Mouse (Mus musculus) midbrain, embryonic 10.5 days (tissue): ENCODE results near the gene Trim31. TPM values are rescaled to one million over a fixed set of nuclear protein-coding genes. Genes with fewer than 3 reads are reported as not detected.

Source experiments
- DNase-seq: peaks from one replicate; pipeline ENCODE4 v3.0.0-alpha.2; 2017; ENCODE audit warnings: low spot score
- H3K27ac ChIP-seq: fragments of 300-500 bp; sonication (generic); replicated peaks from 2 replicates; pipeline ENCODE4 v1.5.1; 2016; ENCODE audit warnings: mild to moderate bottlenecking
- H3K27me3 ChIP-seq: fragments of 300-500 bp; sonication (generic); 2 replicates; pipeline ENCODE4 v1.6.1; 2016; ENCODE audit warnings: low read depth, mild to moderate bottlenecking; ENCODE audit not compliant: poor library complexity, severe bottlenecking
- H3K36me3 ChIP-seq: fragments of 300-500 bp; sonication (generic); 2 replicates; pipeline ENCODE4 v1.6.1; 2016; ENCODE audit warnings: mild to moderate bottlenecking, moderate library complexity
- H3K4me1 ChIP-seq: fragments of 300-500 bp; sonication (generic); 2 replicates; pipeline ENCODE4 v1.6.1; 2016
- H3K4me3 ChIP-seq: fragments of 300-500 bp; sonication (generic); 2 replicates; pipeline ENCODE4 v1.5.1; 2016; ENCODE audit warnings: mild to moderate bottlenecking, moderate library complexity
- H3K9me3 ChIP-seq: fragments of 300-500 bp; sonication (generic); replicated peaks from 2 replicates; pipeline ENCODE4 v1.6.1; 2016; ENCODE audit warnings: mild to moderate bottlenecking
- WGBS: fragments of 180-500 bp; shearing (Covaris S2); methylation state at CpG from one replicate; pipeline ENCODE4 v1.1.7; 2016; 5-methylcytosine and 5-hydroxymethylcytosine counted together
- polyA plus RNA-seq: library from polyadenylated mRNA; unstranded; fragments of >200 nt; fragmentation: Nextera tagmentation; extraction: Ambion mirVana; gene quantifications from 2 replicates; pipeline ENCODE4 v1.2.1, GENCODE M21; 2016

Gene Trim31
- polyA plus RNA-seq, 1 experiment from 2014 or later, result not detected

DNA sequence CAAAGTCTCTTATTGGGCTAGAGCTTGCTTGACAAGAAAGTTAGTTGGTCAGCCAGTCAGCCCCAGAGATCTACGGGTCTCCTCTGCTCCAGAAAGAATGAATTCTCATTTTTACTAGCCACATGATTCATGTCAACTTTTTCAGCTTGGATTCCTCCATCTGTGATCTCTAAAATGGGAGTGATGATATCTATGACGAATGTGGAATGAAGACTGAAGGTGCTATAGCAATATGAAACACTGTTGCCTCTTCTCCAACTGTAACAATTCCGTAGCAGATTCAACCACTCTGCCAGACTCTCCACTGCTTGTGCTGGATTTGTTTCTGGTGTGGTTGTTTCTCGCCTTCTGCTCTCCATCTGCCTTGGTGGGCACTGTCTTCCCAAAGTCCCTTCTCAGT is 33.2 kb downstream of the Trim31 start:
- no peaks in the 10 kb centered on the region for H3K9me3 ChIP-seq
- H3K4me3 ChIP-seq, result no peak overlapping the region
- H3K27ac ChIP-seq, result no peak overlapping the region
- H3K27me3 ChIP-seq, result no peaks in the 10 kb centered on the region
- 82% methylated on average over 4 of the region's 4 CpGs for WGBS
- no peaks in the 10 kb centered on the region for H3K4me1 ChIP-seq
- no peaks in the 10 kb centered on the region for H3K36me3 ChIP-seq
- no peak for DNase-seq

DNA sequence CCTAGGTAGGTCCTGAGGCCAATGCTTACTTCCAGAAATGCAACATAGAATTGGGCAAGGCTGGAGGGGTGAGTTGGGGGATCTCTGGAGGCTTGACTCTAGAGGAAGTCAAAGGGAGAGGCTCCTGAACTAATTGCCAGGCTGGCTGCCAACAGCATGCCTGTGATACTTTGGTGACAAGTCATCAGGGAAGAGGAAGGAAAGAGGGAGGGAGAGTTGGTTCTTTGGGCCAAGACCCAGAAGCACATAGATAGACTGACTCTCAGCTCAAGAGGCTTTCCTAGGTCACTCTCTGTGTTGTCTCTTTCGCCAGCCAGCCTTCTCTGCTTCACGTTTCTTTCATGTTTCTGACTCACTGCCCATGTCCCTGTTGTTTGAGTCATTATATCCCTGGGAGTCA is 33.9 kb downstream of the Trim31 start:
- Histone ChIP-seq H3K27ac (no peak overlapping the region), H3K4me3 (no peak overlapping the region), H3K27me3 (no peaks in the 10 kb centered on the region), H3K4me1 (no peaks in the 10 kb centered on the region), H3K36me3 (no peaks in the 10 kb centered on the region), H3K9me3 (no peaks in the 10 kb centered on the region)
- no peak for DNase-seq
- 76% methylated on average over 2 of the region's 2 CpGs for WGBS

DNA sequence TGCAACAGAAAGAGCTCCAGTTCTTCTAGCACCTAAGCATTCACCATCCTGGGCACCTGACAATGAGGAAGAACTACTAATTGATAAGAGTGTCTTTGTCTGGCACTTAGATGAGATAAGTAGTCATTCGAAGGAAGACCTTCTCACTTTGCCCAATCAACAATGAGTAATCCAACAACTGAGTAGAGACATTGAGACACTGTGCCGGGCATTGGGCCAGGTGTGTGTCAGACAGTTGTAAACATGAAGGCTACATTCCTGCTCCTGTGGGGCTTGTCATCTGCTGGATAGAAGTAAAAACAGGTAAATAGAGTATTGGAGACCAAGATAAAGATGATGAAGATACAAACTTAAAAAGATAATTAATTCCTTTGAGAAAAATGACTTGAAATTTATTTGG is 40.1 kb downstream of the Trim31 start:
- Histone ChIP-seq H3K9me3 (no peaks in the 10 kb centered on the region), H3K27ac (no peak overlapping the region), H3K4me1 (peaks cover 6% of the 10 kb centered on the region), H3K36me3 (no peaks in the 10 kb centered on the region), H3K27me3 (peaks cover 32% of the 10 kb centered on the region), H3K4me3 (no peak overlapping the region)
- 93% methylated on average over 2 of the region's 2 CpGs for WGBS
- no peak for DNase-seq

DNA sequence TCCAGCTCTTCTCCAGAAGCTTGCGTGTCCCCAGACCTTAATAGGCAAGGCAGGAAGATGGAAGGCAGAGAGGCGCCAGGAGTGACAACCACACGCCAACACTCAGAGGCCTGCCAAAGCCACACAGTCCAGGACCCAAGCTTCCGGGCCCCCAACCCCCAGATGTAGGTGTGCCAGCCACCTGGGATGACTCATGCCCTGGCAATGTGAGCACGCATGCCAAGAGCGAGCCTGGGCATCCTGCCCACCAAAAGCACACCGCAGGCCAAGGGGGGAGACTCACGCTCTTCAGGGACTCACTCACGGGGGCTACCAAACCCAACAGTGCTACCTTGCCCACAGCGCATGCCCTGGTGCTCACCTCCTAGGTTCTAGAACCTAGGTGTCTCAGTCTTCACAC is 44.5 kb downstream of the Trim31 start:
- peak overlapping the region; percentile 54 for H3K4me3 ChIP-seq
- no peaks in the 10 kb centered on the region for H3K36me3 ChIP-seq
- DNase-seq, result no peak
- whole genome bisulfite sequencing, result 59% methylated on average over 10 of the region's 10 CpGs
- H3K27me3 ChIP-seq, result peaks cover 72% of the 10 kb centered on the region
- H3K4me1 ChIP-seq, result peaks cover 26% of the 10 kb centered on the region
- H3K9me3 ChIP-seq, result no peaks in the 10 kb centered on the region
- H3K27ac ChIP-seq, result no peak overlapping the region

DNA sequence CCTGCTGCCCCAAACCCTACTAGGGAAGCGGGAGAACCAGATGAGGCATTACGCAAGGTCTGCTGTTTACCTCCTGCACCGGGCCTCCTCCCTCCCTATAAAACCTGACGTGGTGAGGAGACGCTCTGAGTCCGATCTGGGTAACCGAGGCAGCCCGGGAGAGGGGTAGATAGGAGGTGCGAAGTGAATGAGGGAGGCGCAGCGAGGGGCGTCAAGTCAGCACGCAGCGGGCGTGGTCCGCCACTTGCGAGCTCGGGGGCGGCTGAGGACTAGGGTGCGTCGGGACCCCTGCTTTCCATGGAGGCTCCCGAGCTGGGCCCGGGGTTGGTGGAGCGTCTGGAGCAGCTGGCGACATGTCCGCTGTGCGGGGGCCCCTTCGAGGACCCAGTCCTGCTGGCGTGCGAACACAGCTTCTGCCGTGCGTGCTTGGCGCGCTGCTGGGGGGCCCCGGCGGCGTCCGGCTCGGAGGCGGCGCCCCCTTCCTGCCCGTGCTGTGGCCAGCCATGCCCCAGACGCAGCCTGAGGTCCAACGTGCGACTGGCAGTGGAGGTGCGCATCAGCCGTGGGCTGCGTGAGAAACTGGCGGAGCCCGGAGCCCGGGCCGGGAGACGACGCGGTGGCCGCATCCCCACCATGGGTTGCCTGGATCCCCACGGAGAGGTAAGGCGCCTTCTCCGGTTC is 45.0 kb downstream of the Trim31 start, which contains the start of gene Rnf39:
Rnf39 (plus strand) TSS at position 128 of the 681 bp plus-strand sequence.
- WGBS, result 4% methylated on average over 59 of the region's 59 CpGs
- peaks cover 72% of the 10 kb centered on the region for H3K27me3 ChIP-seq
- no peaks in the 10 kb centered on the region for H3K36me3 ChIP-seq
- peak within 1 kb of the TSS; percentile 54 for H3K4me3 ChIP-seq
- peak; percentile 28 for DNase-seq
- peak within 1 kb of the TSS; percentile 38; the same call in 1 of the 2 replicates for H3K27ac ChIP-seq
- peaks cover 30% of the 10 kb centered on the region for H3K4me1 ChIP-seq
- no peaks in the 10 kb centered on the region for H3K9me3 ChIP-seq

DNA sequence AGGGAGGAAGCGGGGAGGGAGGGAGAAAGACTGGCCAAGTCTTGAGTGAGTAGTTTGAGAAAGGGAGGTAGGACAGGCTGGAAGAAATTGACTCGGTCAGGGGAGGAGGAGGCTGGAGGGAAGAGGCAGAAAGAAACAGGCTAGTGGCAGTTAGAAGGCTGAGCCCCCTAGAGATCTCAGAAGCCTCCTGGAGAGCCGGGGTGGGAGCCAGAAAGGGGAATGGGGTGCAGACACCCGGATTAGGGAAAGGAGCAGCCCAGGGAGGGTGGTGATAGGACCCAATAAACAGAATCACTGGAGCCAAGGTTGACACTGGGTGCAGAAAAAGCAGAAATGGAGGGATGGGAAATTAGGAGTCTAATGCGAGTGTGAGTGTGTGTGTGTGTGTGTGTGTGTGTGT is 45.8 kb downstream of the Trim31 start:
- peak overlapping the region; percentile 54; the same call in 1 of the 2 replicates for H3K4me3 ChIP-seq
- WGBS, result 25% methylated on average over 5 of the region's 5 CpGs
- peaks cover 78% of the 10 kb centered on the region for H3K27me3 ChIP-seq
- H3K36me3 ChIP-seq, result peaks cover 5% of the 10 kb centered on the region
- no peaks in the 10 kb centered on the region for H3K9me3 ChIP-seq
- no peak overlapping the region for H3K27ac ChIP-seq
- H3K4me1 ChIP-seq, result peaks cover 30% of the 10 kb centered on the region
- DNase-seq, result peak; percentile 15

DNA sequence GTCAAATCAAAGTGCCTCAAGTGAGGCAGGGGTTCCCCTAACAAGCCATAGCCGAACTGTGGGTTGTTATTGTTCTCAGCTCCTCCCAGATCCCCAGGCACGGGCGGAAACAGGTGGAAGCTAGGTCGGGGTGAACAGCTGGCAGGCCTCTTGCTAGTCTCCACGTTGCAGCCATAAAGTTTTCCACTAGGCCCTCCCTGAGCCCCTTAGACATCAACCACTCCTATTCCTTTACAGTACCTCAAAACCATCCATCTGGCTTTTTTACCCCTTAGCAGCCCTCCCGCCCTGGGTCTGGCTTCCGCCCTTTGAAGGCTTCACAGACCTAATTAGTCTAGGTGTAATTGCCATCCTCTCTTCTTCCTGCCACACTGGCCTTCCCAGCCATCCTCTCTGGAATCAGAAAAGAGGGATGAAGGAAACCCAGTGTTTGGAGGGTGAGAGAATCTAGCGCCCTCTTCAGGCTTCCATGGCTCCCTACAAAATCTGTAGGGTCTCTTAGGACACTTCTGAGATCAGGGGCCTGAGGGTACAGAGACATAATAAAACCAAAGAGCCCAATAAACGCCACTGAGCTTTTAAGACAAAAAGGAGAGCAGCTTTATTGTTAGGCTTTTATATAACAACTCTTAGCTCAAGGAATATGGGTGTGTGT is 46.3 kb downstream of the Trim31 start:
- Histone ChIP-seq H3K36me3 (peaks cover 10% of the 10 kb centered on the region), H3K4me3 (no peak overlapping the region), H3K4me1 (peaks cover 30% of the 10 kb centered on the region), H3K27ac (no peak overlapping the region), H3K27me3 (peaks cover 80% of the 10 kb centered on the region), H3K9me3 (no peaks in the 10 kb centered on the region)
- no peak for DNase-seq
- 32% methylated on average over 8 of the region's 9 CpGs for WGBS

DNA sequence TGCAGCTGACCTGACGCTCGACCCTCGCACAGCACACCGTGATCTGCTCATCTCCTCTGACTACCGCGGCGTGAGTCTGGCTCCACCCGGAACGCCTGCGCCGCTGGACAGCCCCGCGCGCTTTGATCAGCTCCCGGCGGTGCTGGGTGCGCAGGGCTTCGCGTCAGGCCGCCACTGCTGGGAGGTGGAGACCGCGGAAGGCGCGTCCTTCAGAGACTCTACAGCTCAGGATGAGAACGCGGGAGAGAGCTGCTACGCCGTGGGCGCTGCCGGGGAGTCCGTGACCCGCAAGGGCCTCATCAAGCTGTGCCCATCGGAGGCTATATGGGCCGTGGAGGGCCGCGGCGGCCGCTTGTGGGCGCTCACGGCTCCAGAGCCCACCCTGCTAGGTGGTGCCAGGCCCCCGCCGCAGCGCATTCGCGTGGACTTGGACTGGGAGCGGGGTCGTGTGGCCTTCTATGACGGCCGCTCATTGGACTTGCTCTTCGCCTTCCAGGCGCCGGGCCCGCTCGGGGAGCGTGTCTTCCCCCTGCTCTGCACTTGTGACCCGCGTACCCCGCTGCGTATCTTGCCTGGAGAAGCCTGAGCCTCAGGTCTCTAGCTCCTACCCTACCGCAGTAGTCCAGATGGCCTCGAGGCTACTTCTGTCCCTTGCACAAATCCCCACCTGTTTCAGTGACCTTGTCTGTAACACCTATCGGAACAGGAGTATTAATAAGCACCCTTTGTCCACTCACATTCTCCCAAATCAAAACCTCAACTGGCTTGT is 49.3 kb downstream of the Trim31 start:
- peaks cover 47% of the 10 kb centered on the region for H3K4me1 ChIP-seq
- peaks cover 17% of the 10 kb centered on the region for H3K36me3 ChIP-seq
- H3K27ac ChIP-seq, result peak overlapping the region; percentile 86
- peak overlapping the region; percentile 67 for H3K4me3 ChIP-seq
- H3K27me3 ChIP-seq, result peaks cover 56% of the 10 kb centered on the region
- H3K9me3 ChIP-seq, result no peaks in the 10 kb centered on the region
- DNase-seq, result peak; percentile 75
- whole genome bisulfite sequencing, result 1% methylated on average over 62 of the region's 62 CpGs

DNA sequence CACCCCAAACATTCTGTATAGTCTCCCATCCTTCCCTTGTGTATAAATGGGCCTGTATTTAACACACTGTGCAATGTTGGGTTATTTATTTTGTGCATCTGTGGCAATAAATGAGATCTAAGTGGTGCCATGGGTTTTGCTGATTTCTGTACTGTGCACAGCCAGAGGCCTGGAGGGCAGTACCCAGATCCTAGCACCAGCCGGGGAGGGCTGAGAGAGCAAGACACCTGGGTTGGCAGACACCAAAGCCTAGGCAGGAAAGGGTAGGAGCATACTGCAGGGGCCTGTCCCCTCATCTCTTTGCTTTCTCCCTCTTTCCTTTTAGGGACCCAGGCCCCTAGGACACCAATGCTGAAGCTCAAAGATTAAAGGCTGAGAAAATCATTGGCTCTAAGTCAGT is 50.4 kb downstream of the Trim31 start:
- 84% methylated on average over 1 of the region's 1 CpGs for WGBS
- no peak for DNase-seq
- H3K36me3 ChIP-seq, result peaks cover 18% of the 10 kb centered on the region
- peaks cover 39% of the 10 kb centered on the region for H3K4me1 ChIP-seq
- H3K4me3 ChIP-seq, result no peak overlapping the region
- no peaks in the 10 kb centered on the region for H3K9me3 ChIP-seq
- H3K27me3 ChIP-seq, result peaks cover 46% of the 10 kb centered on the region
- no peak overlapping the region for H3K27ac ChIP-seq

DNA sequence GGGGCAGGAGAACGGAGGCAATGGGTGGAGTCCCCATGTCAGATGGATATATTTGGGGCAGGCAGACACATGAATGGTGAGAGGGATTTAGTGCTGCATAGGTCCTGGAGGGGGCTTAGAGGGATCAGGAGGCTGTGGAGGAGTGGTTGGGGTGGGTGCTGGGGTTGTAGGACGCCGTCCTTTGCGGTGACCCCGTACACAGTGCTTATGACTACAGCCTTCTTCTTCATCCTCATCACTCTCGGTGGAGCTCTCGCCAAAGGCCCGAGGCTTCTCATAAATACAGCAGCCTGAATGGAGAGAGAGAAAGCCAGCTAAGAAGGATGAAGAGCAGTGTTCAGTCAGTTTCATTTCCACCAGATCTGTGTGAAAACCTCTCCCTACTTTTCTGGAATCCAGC is 51.3 kb downstream of the Trim31 start:
- Histone ChIP-seq H3K27ac (no peak overlapping the region), H3K36me3 (peaks cover 24% of the 10 kb centered on the region), H3K4me1 (peaks cover 30% of the 10 kb centered on the region), H3K27me3 (peaks cover 36% of the 10 kb centered on the region), H3K9me3 (no peaks in the 10 kb centered on the region), H3K4me3 (no peak overlapping the region)
- 95% methylated on average over 8 of the region's 8 CpGs for WGBS
- no peak for DNase-seq

DNA sequence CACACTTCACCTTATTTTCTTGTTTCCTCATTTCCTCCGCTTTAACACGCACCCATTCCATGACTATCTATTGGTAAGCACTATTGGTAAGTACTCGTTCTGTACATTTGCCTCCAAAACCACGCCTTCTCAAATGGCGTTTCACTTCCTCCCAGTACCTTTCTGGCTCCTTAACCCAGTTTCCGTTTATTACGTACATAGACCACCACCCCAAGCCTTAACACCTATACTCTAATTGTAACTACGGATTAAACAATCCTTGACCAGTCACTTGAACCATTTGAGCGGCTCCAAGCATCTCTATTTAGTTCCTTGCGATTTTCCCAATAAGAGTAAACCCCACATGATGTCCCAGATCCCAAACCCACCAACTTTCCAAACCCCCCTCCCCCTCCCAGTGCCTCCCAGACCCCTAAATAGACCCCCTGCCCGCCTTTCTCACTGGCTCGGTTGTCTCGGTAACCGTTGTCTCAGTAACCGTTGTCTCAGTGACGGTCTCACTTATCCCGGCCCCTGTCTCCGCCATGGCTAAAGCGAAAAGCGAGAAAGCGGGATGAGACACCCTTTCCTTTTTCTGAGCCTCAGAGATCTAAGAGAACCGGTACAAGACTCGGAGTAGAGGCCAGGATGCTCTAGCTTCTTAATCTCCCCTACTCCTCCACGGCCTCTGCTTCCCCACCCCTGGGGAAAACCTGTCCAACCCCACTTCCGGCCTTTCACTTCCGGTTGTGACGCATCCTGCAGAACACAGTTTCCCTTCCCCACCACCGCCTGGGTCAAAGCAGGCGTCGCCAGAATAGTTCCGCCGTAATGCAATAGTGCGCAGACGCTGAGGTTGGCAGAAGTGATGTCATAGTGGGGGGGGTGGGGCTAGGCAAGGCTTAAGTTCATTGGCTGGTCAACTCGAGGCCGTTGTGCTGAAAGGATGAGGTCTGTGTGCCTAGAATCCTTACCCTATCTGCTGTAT is 53.3 kb downstream of the Trim31 start, which contains the start of gene Ppp1r11:
Ppp1r11 (minus strand) TSS at position 761 of the 967 bp plus-strand sequence.
- Histone ChIP-seq H3K9me3 (no peaks in the 10 kb centered on the region), H3K4me1 (peaks cover 30% of the 10 kb centered on the region), H3K4me3 (peak within 1 kb of the TSS; percentile 71), H3K27me3 (peaks cover 16% of the 10 kb centered on the region), H3K27ac (peak within 1 kb of the TSS; percentile 90), H3K36me3 (peaks cover 39% of the 10 kb centered on the region)
- peak; percentile 98 for DNase-seq
- 4% methylated on average over 36 of the region's 36 CpGs for WGBS

DNA sequence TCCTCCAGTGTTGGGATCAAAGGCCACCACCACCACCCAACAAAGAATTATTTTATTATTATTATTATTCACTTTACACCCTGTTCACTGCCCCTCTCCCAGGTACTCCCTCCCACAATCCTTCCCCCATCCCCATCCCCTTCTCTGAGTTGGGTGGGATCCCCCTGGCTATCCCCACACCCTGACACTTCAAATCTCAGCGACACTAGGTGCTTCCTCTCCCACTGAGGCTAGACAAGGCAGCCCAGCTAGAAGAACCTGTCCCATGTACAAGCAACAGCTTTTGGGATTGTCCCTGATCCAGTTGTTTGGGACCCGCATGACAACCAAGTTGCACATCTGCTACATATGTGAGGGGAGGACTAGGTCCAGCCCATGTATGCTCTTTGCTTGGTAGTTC is 54.7 kb downstream of the Trim31 start:
- no peak overlapping the region for H3K4me3 ChIP-seq
- H3K4me1 ChIP-seq, result peaks cover 22% of the 10 kb centered on the region
- H3K9me3 ChIP-seq, result no peaks in the 10 kb centered on the region
- no peak for DNase-seq
- peaks cover 8% of the 10 kb centered on the region for H3K27me3 ChIP-seq
- WGBS, result 86% methylated on average over 2 of the region's 2 CpGs
- H3K27ac ChIP-seq, result no peak overlapping the region
- peaks cover 45% of the 10 kb centered on the region for H3K36me3 ChIP-seq
